Mouse (Mus musculus) kidney, postnatal 0 days (tissue): ENCODE measurements around the gene Tmem59. TPM values are rescaled to one million over a fixed set of nuclear protein-coding genes. Genes with fewer than 3 reads are reported as not detected.
A peak's percentile ranks its signal among the peaks of the same experiment; 100 is the strongest.

ENCODE experiments used
- ATAC-seq: fragments of 200-750 bp; cut with Nextera tagmentation; replicated peaks from 2 replicates; pipeline ENCODE4 v1.8.0; 2017; ENCODE audit warnings: low read depth, moderate number of reproducible peaks, moderate TSS enrichment, moderate library complexity; ENCODE audit not compliant: low FRiP score
- DNase-seq: peaks from one replicate; pipeline ENCODE4 v3.0.0-alpha.2; 2016; ENCODE audit warnings: low spot score
- H3K27ac ChIP-seq: fragments of 300-500 bp; sonication (generic); 2 replicates; pipeline ENCODE4 v1.5.1; 2014; ENCODE audit warnings: mild to moderate bottlenecking
- H3K27me3 ChIP-seq: fragments of 300-500 bp; sonication (generic); 2 replicates; pipeline ENCODE4 v1.6.1; 2014; ENCODE audit warnings: low read length, mixed read lengths; ENCODE audit not compliant: insufficient read depth
- H3K36me3 ChIP-seq: fragments of 300-500 bp; sonication (generic); 2 replicates; pipeline ENCODE4 v1.6.1; 2014; ENCODE audit warnings: low read length, mixed read lengths; ENCODE audit not compliant: insufficient read depth
- H3K4me1 ChIP-seq: fragments of 300-500 bp; sonication (generic); replicated peaks from 2 replicates; pipeline ENCODE4 v1.6.1; 2014; ENCODE audit warnings: antibody characterized with exemption, low read length, mixed read lengths; ENCODE audit not compliant: insufficient read depth
- H3K4me2 ChIP-seq: fragments of 300-500 bp; sonication (generic); 2 replicates; pipeline ENCODE4 v1.6.1; 2014; ENCODE audit warnings: mild to moderate bottlenecking, low read length, moderate library complexity, mixed read lengths
- H3K4me3 ChIP-seq: fragments of 300-500 bp; sonication (generic); replicated peaks from 2 replicates; pipeline ENCODE4 v1.5.1; 2014; ENCODE audit warnings: low read depth, low read length
- H3K9ac ChIP-seq: fragments of 300-500 bp; sonication (generic); 2 replicates; pipeline ENCODE4 v1.6.1; 2014; ENCODE audit warnings: low read depth, low read length
- H3K9me3 ChIP-seq: fragments of 300-500 bp; sonication (generic); replicated peaks from 2 replicates; pipeline ENCODE4 v1.6.1; 2016; ENCODE audit warnings: low read length, inconsistent platforms, mixed read lengths
- CTCF ChIP-seq: IDR thresholded peaks from 2 replicates; pipeline ENCODE4 v1.5.1; 2016; ENCODE audit warnings: antibody characterized with exemption, low read depth, mild to moderate bottlenecking, moderate library complexity
- WGBS: fragments of 180-500 bp; shearing (Covaris S2); extraction: QIAGEN DNeasy Blood & Tissue Kit; methylation state at CpG from one replicate; pipeline ENCODE4 v1.1.7; 2014; 5-methylcytosine and 5-hydroxymethylcytosine counted together
- polyA plus RNA-seq: library from polyadenylated mRNA; unstranded; fragments of >200 nt; fragmentation: Nextera tagmentation; extraction: Ambion mirVana; gene quantifications from 2 replicates; pipeline ENCODE4 v1.2.1, GENCODE M21; 2015

The Tmem59 gene
- polyA plus RNA-seq, 1 experiment from 2014 or later = 708 TPM

DNA sequence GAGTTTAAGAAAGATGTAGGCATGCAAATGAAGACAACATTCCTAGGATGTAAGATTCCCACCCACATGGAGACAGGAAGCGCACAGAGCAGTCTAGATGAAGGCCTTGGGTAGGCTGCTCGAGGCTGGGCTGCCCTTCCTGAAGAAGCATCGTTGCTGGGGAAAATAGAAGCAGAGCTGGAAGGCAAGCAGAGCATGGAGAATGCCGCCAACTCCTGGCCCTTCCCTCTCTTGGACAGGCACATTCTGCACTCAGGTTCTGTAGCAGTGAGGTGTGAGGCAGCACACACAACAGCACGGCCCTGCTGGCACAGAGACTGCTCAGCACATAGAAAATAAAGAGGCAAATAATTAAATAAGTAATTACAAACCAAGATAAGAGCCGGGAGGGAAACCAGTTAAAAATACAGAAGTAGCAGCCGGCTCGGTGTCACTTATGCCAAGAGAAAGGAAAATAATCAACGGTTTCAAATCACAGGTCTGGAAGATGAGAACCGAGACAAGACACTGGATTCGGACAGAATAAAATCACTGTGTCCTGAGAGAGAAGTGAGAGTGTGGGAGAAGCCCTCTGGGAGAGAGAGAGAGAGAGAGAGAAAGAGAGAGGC lies 18.9 kb upstream of the Tmem59 start:
- H3K4me2 ChIP-seq = no peak overlapping the region
- DNase-seq (no peak), ATAC-seq (no peak)
- no peak for TF ChIP-seq CTCF
- H3K4me3 ChIP-seq = no peak overlapping the region
- H3K9me3 ChIP-seq = no peaks in the 10 kb centered on the region
- H3K9ac ChIP-seq = no peak overlapping the region
- no peaks in the 10 kb centered on the region for H3K27me3 ChIP-seq
- H3K36me3 ChIP-seq = peaks cover 2% of the 10 kb centered on the region; the same call in 1 of the 2 replicates
- WGBS = 63% methylated on average over 11 of the region's 11 CpGs
- no peak overlapping the region for H3K27ac ChIP-seq
- 0 out of 2 replicates have a peak, but pooled peaks cover 5% of the 10 kb centered on the region for H3K4me1 ChIP-seq

- Histone ChIP-seq H3K9me3 (no peaks in the 10 kb centered on the region), H3K27ac (no peak overlapping the region), H3K36me3 (peaks cover 5% of the 10 kb centered on the region; the same call in 1 of the 2 replicates), H3K27me3 (no peaks in the 10 kb centered on the region), H3K9ac (no peak overlapping the region), H3K4me2 (no peak overlapping the region), H3K4me1 (0 out of 2 replicates have a peak, but pooled peaks cover 5% of the 10 kb centered on the region), H3K4me3 (no peak overlapping the region)
- 77% methylated on average over 8 of the region's 8 CpGs for WGBS
- no peak; the same call in 1 of the 2 replicates for ATAC-seq
- TF ChIP-seq CTCF = no peak
- no peak for DNase-seq
Measured at GRCm38 (mm10) chr4:107160181-107160580, 18.0 kb upstream of the Tmem59 start.

GRCm38 (mm10) chr4:107163341-107163740 lies 14.9 kb upstream of the Tmem59 start:
- H3K4me2 ChIP-seq = no peak overlapping the region
- no peak overlapping the region for H3K27ac ChIP-seq
- H3K4me3 ChIP-seq = no peak overlapping the region
- H3K36me3 ChIP-seq = peaks cover 5% of the 10 kb centered on the region; the same call in 1 of the 2 replicates
- no peaks in the 10 kb centered on the region for H3K27me3 ChIP-seq
- H3K9me3 ChIP-seq = no peaks in the 10 kb centered on the region
- 81% methylated on average over 10 of the region's 10 CpGs for WGBS
- ATAC-seq (no peak), DNase-seq (no peak)
- no peak for TF ChIP-seq CTCF
- no peaks in the 10 kb centered on the region for H3K4me1 ChIP-seq
- no peak overlapping the region for H3K9ac ChIP-seq

- DNase-seq (peak; percentile 93), ATAC-seq (peak; percentile 58)
- WGBS = 38% methylated on average over 9 of the region's 9 CpGs
- Histone ChIP-seq H3K27ac (no peak overlapping the region), H3K27me3 (no peaks in the 10 kb centered on the region), H3K4me3 (no peak overlapping the region), H3K36me3 (peaks cover 7% of the 10 kb centered on the region; the same call in 1 of the 2 replicates), H3K9ac (no peak overlapping the region), H3K9me3 (no peaks in the 10 kb centered on the region), H3K4me2 (no peak overlapping the region), H3K4me1 (no peaks in the 10 kb centered on the region)
- peak; percentile 98 for TF ChIP-seq CTCF
Measured at GRCm38 (mm10) chr4:107163756-107164587, 14.2 kb upstream of the Tmem59 start.

DNA sequence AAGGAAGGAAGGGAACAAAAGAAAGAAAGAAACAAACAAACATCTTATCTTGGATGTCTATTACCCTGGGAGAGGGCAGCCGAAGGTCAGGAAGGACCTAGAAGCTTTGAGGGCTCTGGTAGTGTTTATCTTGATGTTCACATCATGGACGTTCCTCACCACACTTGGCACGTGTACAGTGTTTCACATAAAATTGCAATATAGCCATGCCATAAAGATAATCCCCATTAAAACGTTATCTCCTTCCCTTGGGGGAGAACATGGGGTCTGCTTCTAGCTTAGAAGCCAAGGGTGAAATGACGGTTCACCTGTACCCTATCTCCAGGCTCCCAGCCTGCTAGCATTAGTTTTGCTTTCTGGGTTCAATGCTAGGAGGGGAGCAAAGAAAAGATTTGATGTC lies 11.5 kb upstream of the Tmem59 start:
- Histone ChIP-seq H3K9ac (no peak overlapping the region), H3K4me1 (no peaks in the 10 kb centered on the region), H3K27ac (no peak overlapping the region), H3K4me2 (no peak overlapping the region), H3K36me3 (peaks cover 11% of the 10 kb centered on the region), H3K4me3 (no peak overlapping the region), H3K9me3 (no peaks in the 10 kb centered on the region), H3K27me3 (no peaks in the 10 kb centered on the region)
- no peak for ATAC-seq
- DNase-seq = no peak
- TF ChIP-seq CTCF = no peak
- 74% methylated on average over 5 of the region's 5 CpGs for WGBS

DNA sequence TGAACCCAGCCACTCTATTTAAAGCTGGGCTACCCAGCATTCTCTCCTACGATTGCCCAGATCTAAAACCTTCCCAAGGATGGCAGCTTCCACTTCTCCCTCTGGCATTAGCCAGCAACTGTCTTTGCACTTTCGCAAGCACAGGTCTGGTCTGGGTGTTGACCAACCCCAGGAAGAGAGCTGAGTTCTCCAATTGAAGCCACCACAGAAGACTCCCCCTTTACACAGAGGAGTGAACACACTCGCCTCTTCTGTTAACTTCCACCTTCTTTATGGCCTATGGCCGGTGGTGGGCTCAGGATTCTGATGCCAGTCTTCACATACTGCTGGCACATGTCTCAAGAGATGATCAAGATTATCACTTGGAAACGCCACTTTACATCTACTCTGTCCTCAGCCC lies 10.4 kb upstream of the Tmem59 start:
- H3K9ac ChIP-seq = no peak overlapping the region
- H3K36me3 ChIP-seq = peaks cover 14% of the 10 kb centered on the region
- no peak overlapping the region for H3K4me3 ChIP-seq
- H3K27ac ChIP-seq = no peak overlapping the region
- ATAC-seq = no peak
- WGBS = 90% methylated on average over 5 of the region's 5 CpGs
- no peaks in the 10 kb centered on the region for H3K9me3 ChIP-seq
- H3K27me3 ChIP-seq = no peaks in the 10 kb centered on the region
- no peak for DNase-seq
- no peaks in the 10 kb centered on the region for H3K4me1 ChIP-seq
- TF ChIP-seq CTCF = no peak
- no peak overlapping the region for H3K4me2 ChIP-seq
